Mouse (Mus musculus): ENCODE measurements at regions not wholly inside any gene's neighbourhood (a gene's known extent, or its start where the extent isn't known, plus 50 kb on each side); places are given as distances from the start of the nearest gene placed in this dataset.
A peak's percentile ranks its signal among the peaks of the same experiment; 100 is the strongest.

DNA sequence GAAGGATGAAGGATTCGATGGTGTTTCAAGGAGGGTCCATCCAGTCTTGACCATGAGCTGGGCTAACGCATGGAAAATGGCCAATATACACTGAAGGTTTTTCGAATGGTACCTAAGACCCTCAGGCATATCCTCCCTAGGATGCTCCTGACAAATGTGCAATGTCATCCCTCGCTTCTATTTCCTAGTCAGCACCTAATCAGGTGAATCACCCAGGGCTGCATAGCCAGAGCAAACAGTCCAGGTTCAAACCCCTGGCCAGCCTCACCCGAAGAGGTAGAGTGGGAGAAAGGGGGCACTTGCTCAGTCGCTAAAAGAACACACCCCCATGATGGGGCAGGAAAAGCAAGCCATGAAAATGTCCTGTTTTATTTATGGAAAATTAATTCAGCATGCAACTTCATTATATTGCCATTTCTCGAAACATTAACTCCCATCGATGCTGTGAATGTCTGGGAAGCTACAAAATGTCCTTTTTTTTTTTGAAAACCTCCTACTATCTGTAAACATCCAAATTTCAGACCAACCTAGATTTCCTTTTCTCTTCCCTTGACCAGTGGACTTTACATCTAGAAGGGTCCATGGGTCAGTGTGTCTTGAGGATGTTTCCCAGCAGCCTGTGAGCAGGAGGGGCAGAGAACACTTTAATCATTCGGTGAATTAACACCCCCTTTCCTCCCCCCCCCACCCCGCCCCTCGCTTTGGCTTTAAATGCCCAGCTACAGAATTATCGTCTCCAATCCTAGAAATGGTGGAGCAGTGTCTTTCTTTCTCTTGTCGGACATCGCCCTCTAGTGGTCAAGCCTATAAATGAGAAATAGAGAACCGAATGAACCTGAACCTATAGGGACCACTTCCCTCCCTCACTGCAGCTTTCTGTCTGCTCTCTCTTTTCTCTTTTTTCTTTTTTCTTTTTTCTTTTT lies 68.8 kb upstream of the Il12b start:
- DNase-seq (ENCODE audit: low spot score in 2 of 2), result peak; percentile 50

DNA sequence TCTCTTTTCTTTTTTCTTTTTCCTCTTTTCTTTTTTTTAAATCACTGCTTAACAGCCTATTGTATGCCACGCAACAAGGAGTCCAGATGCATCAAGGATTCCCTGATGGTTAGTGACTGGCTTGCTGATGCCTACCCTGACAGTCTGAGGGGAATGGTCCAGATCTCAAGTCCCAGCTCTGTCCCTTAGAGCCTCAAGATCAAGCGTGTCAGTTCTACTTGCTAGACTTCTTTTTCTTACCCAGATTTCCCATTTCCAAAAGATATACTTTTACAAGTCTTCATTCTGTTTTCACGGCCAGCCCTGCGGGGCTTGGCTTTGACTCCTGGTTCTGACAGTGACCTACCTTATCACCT lies 68.1 kb upstream of the Il12b start:
- DNase-seq (ENCODE audit: low spot score in 2 of 2), result no peak

DNA sequence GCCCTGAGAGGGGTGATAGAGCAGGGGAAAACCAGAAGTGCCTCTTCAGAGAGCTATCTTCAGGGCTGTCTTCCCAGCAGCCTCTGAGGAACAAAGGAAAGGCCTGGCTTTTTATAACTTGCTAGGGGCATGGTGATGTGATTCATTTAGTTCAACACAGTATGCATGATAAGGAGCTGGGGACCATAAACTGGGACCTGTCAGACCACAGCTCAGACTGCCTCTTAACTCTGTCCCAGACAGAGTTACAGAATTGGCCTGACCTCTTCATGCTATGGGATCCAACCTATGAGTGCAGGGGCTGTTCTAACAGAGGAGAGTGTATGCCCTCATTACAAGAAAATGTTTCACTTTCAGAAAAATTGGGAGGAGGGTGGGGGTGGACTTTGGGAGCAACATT lies 59.3 kb upstream of the Il12b start:
- DNase-seq (ENCODE audit: low spot score in 2 of 2), result no peak

DNA sequence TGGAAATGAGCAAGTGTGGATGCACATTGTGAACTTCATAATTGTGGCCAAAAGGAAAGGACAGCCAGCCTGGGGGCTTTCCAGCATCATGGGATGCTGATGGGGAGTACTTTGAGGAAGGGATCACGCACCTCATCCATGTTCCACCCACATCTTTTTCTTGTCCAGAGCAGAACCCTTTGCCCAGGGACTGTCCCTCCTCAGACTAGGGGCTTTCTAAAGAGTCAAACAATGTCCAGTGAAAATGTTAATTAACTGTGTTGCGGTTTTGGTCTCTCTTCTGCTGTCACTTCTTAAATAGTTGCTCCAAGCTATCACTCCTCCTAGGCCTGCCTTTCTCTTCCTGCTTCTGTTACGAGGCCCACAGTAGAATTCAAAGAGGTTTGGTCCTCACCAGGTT lies 51.6 kb upstream of the Il12b start:
- DNase-seq (ENCODE audit: low spot score in 2 of 2), result no peak

DNA sequence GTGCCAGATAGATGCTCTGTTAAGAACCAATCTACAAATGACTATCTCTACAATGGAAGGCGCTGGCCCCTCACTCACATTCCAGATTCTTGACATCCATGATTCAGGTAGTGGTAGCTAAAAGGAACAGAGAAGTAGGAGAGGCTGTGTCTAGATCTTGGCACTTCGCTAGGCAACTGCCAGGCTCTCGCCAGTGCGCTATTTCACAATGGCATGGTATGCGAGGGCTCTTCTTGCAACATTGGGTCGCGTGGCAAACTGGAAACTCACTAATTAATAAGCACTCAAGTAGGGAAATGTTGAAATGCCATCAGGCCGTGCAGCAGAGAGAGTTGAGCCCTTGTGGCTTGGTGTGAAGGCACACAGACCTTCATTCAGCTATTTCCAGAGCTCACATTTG lies 50.3 kb upstream of the Il12b start:
- no peak for DNase-seq (ENCODE audit: low spot score in 2 of 2)
